Mouse (Mus musculus) midbrain, embryonic 14.5 days (tissue): Measurements from ENCODE around the gene Ddx19b. TPM values are rescaled to one million over a fixed set of nuclear protein-coding genes. Genes with fewer than 3 reads are reported as not detected.
"Not testable (repeated sequence)": the region's sequence is repeated elsewhere in the genome, so short reads cannot be mapped to it uniquely, and the experiment has no call there.

Experiments used
- ATAC-seq: fragments of 200-750 bp; cut with Nextera tagmentation; 2 replicates; pipeline ENCODE4 v1.8.0; 2017; ENCODE audit warnings: moderate number of reproducible peaks, moderate library complexity; ENCODE audit not compliant: low FRiP score, low TSS enrichment
- DNase-seq: peaks from one replicate; pipeline ENCODE4 v3.0.0-alpha.2; 2015
- H3K27ac ChIP-seq: fragments of 300-500 bp; sonication (generic); replicated peaks from 2 replicates; pipeline ENCODE4 v1.5.1; 2014; ENCODE audit warnings: mild to moderate bottlenecking, low read depth, low read length, moderate library complexity
- H3K27me3 ChIP-seq: fragments of 300-500 bp; sonication (generic); 2 replicates; pipeline ENCODE4 v1.6.1; 2014; ENCODE audit warnings: low read length, control low read depth, mixed read lengths; ENCODE audit not compliant: control insufficient read depth, insufficient read depth
- H3K36me3 ChIP-seq: fragments of 300-500 bp; sonication (generic); 2 replicates; pipeline ENCODE4 v1.6.1; 2014; ENCODE audit warnings: low read length, control low read depth; ENCODE audit not compliant: control insufficient read depth, insufficient read depth
- H3K4me1 ChIP-seq: fragments of 300-500 bp; sonication (generic); 2 replicates; pipeline ENCODE4 v1.6.1; 2014; ENCODE audit warnings: mild to moderate bottlenecking, antibody characterized with exemption, low read length, control low read depth; ENCODE audit not compliant: control insufficient read depth, insufficient read depth
- H3K4me2 ChIP-seq: fragments of 300-500 bp; sonication (generic); 2 replicates; pipeline ENCODE4 v1.6.1; 2014; ENCODE audit warnings: mild to moderate bottlenecking, low read length, moderate library complexity
- H3K4me3 ChIP-seq: fragments of 300-500 bp; sonication (generic); replicated peaks from 2 replicates; pipeline ENCODE4 v1.5.1; 2014; ENCODE audit warnings: low read depth, low read length
- H3K9ac ChIP-seq: fragments of 300-500 bp; sonication (generic); replicated peaks from 2 replicates; pipeline ENCODE4 v1.6.1; 2014; ENCODE audit warnings: mild to moderate bottlenecking, low read length, moderate library complexity
- H3K9me3 ChIP-seq: fragments of 300-500 bp; sonication (generic); 2 replicates; pipeline ENCODE4 v1.6.1; 2016; ENCODE audit warnings: low read length, control low read depth, mixed read lengths; ENCODE audit not compliant: control insufficient read depth
- WGBS: fragments of 180-500 bp; shearing (Covaris S2); extraction: QIAGEN DNeasy Blood & Tissue Kit; methylation state at CpG from one replicate; pipeline ENCODE4 v1.1.7; 2014; 5-methylcytosine and 5-hydroxymethylcytosine counted together
- polyA plus RNA-seq: library from polyadenylated mRNA; unstranded; fragments of >200 nt; fragmentation: Nextera tagmentation; extraction: Ambion mirVana; gene quantifications from 2 replicates; pipeline ENCODE4 v1.2.1, GENCODE M21; 2014

Ddx19b gene
- polyA plus RNA-seq, 1 experiment from 2014 or later = 7.5 TPM

GRCm38 (mm10) chr8:110964666-110965065 is 66.9 kb downstream of the Ddx19b start:
- Histone ChIP-seq H3K9me3 (no peaks in the 10 kb centered on the region), H3K27me3 (no peaks in the 10 kb centered on the region), H3K27ac (no peak overlapping the region), H3K4me2 (no peak overlapping the region), H3K4me3 (no peak overlapping the region), H3K9ac (no peak overlapping the region), H3K36me3 (peaks cover 47% of the 10 kb centered on the region), H3K4me1 (no peaks in the 10 kb centered on the region)
- peak; percentile 15 for DNase-seq
- ATAC-seq = no peak
- 72% methylated on average over 7 of the region's 7 CpGs for WGBS

GRCm38 (mm10) chr8:110963051-110963450 is 68.5 kb downstream of the Ddx19b start:
- no peak for ATAC-seq
- Histone ChIP-seq H3K4me2 (no peak overlapping the region), H3K4me3 (no peak overlapping the region), H3K36me3 (peaks cover 57% of the 10 kb centered on the region), H3K9ac (no peak overlapping the region), H3K27me3 (no peaks in the 10 kb centered on the region), H3K9me3 (no peaks in the 10 kb centered on the region), H3K27ac (no peak overlapping the region), H3K4me1 (no peaks in the 10 kb centered on the region)
- DNase-seq = no peak
- 92% methylated on average over 2 of the region's 2 CpGs for WGBS

GRCm38 (mm10) chr8:110959906-110960305 is 71.6 kb downstream of the Ddx19b start:
- no peaks in the 10 kb centered on the region for H3K27me3 ChIP-seq
- ATAC-seq = no peak
- H3K4me2 ChIP-seq = no peak overlapping the region
- 95% methylated on average over 6 of the region's 6 CpGs for WGBS
- DNase-seq = no peak
- H3K36me3 ChIP-seq = peaks cover 54% of the 10 kb centered on the region
- no peak overlapping the region for H3K9ac ChIP-seq
- H3K4me1 ChIP-seq = no peaks in the 10 kb centered on the region
- no peak overlapping the region for H3K4me3 ChIP-seq
- no peaks in the 10 kb centered on the region for H3K9me3 ChIP-seq
- no peak overlapping the region for H3K27ac ChIP-seq

GRCm38 (mm10) chr8:110959071-110959780 is 72.3 kb downstream of the Ddx19b start:
- Histone ChIP-seq H3K4me1 (no peaks in the 10 kb centered on the region), H3K9ac (no peak overlapping the region), H3K27me3 (no peaks in the 10 kb centered on the region), H3K36me3 (peaks cover 52% of the 10 kb centered on the region), H3K9me3 (no peaks in the 10 kb centered on the region), H3K4me2 (no peak overlapping the region), H3K27ac (no peak overlapping the region), H3K4me3 (no peak overlapping the region)
- ATAC-seq = no peak
- WGBS = 95% methylated on average over 12 of the region's 12 CpGs
- DNase-seq = no peak

- not testable (repeated sequence) for H3K27ac ChIP-seq, H3K4me3 ChIP-seq, H3K4me2 ChIP-seq, DNase-seq, H3K4me1 ChIP-seq, ATAC-seq, H3K9me3 ChIP-seq, H3K27me3 ChIP-seq, H3K9ac ChIP-seq
- H3K36me3 ChIP-seq = peaks cover 49% of the 10 kb centered on the region
- 94% methylated on average over 7 of the region's 7 CpGs for WGBS
Measured at GRCm38 (mm10) chr8:110958553-110958952, 73.0 kb downstream of the Ddx19b start.

- Histone ChIP-seq H3K36me3 (peaks cover 46% of the 10 kb centered on the region), H3K9me3 (no peaks in the 10 kb centered on the region), H3K27me3 (no peaks in the 10 kb centered on the region), H3K4me1 (no peaks in the 10 kb centered on the region), H3K4me2 (no peak overlapping the region), H3K9ac (no peak overlapping the region), H3K4me3 (no peak overlapping the region), H3K27ac (no peak overlapping the region)
- no peak for DNase-seq
- ATAC-seq = no peak
- 88% methylated on average over 5 of the region's 5 CpGs for WGBS
Measured at GRCm38 (mm10) chr8:110958135-110958534, 73.4 kb downstream of the Ddx19b start.

GRCm38 (mm10) chr8:110957471-110957870 is 74.1 kb downstream of the Ddx19b start:
- Histone ChIP-seq H3K9ac (no peak overlapping the region), H3K4me3 (no peak overlapping the region), H3K27ac (no peak overlapping the region), H3K9me3 (no peaks in the 10 kb centered on the region), H3K36me3 (peaks cover 41% of the 10 kb centered on the region), H3K4me1 (no peaks in the 10 kb centered on the region), H3K27me3 (no peaks in the 10 kb centered on the region), H3K4me2 (no peak overlapping the region)
- ATAC-seq = no peak
- DNase-seq = no peak
- WGBS = 91% methylated on average over 19 of the region's 19 CpGs

- Histone ChIP-seq H3K27me3 (no peaks in the 10 kb centered on the region), H3K4me1 (no peaks in the 10 kb centered on the region), H3K4me2 (no peak overlapping the region), H3K9ac (no peak overlapping the region), H3K4me3 (no peak overlapping the region), H3K9me3 (no peaks in the 10 kb centered on the region), H3K27ac (0 out of 2 replicates have a peak overlapping the region, but pooled peaks have one; percentile 1), H3K36me3 (peaks cover 35% of the 10 kb centered on the region)
- DNase-seq = no peak
- WGBS = 84% methylated on average over 15 of the region's 15 CpGs
- ATAC-seq = no peak
Measured at GRCm38 (mm10) chr8:110956619-110957450, 74.7 kb downstream of the Ddx19b start.
